Mouse (Mus musculus) olfactory bulb, adult 2 months (tissue): ENCODE measurements at regions not wholly inside any gene's neighbourhood (a gene's known extent, or its start where the extent isn't known, plus 50 kb on each side); places are given as distances from the start of the nearest gene placed in this dataset.

ENCODE experiments used
- H3K27ac ChIP-seq: fragments of 200-500 bp; 2 replicates; pipeline ENCODE4 v1.5.1; 2012; ENCODE audit warnings: low read depth, low read length; ENCODE audit not compliant: insufficient read depth
- H3K4me1 ChIP-seq: fragments of 200-500 bp; 2 replicates; pipeline ENCODE4 v1.6.1; 2012; ENCODE audit warnings: low read length; ENCODE audit not compliant: control insufficient read depth, insufficient read depth
- H3K4me3 ChIP-seq: fragments of 200-500 bp; 2 replicates; pipeline ENCODE4 v1.5.1; 2012; ENCODE audit warnings: mild to moderate bottlenecking, low read depth, low read length, moderate library complexity; ENCODE audit not compliant: insufficient read depth
- CTCF ChIP-seq: fragments of 200-500 bp; IDR thresholded peaks from 2 replicates; pipeline ENCODE4 v1.5.1; 2012; ENCODE audit warnings: low read depth, mild to moderate bottlenecking, low read length, moderate library complexity; ENCODE audit not compliant: insufficient read depth
- POLR2A ChIP-seq: fragments of 200-500 bp; IDR thresholded peaks from 2 replicates; pipeline ENCODE4 v1.6.1; 2012; ENCODE audit warnings: mild to moderate bottlenecking, low read depth, low read length, moderate library complexity; ENCODE audit not compliant: insufficient read depth
- WGBS: fragments of 180-500 bp; shearing (Covaris S2); methylation state at CpG from one replicate; pipeline ENCODE4 v1.1.7; 2018; 5-methylcytosine and 5-hydroxymethylcytosine counted together

DNA sequence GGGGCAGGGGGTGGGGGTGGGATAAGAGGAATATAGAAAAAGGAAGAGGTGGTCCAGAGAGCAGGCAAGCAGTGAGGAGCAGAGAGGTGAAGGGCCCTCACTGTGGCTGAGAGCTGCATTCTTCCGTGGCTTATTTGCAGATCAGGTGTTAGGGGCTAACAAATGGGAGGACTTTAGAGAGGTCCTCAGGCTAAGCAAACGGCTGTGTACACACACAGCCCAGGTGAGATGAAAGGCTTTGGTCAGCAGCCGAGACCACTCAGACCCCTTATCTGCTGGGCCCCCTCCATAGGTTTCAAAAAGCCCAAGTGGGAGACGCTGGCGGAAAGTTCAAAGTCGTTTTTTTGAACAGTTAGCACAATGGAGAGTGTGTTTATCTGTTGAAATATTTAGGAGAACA, 252.9 kb upstream of the Irx5 start:
- TF ChIP-seq CTCF: no peak
- TF ChIP-seq POLR2A: no peak
- H3K27ac ChIP-seq: no peak overlapping the region
- 83% methylated on average over 6 of the region's 6 CpGs for WGBS
- H3K4me3 ChIP-seq: no peak overlapping the region
- no peaks in the 10 kb centered on the region for H3K4me1 ChIP-seq

GRCm38 (mm10) chr8:92102521-92102920, 254.9 kb upstream of the Irx5 start:
- 84% methylated on average over 4 of the region's 4 CpGs for WGBS
- TF ChIP-seq POLR2A (no peak), CTCF (no peak)
- Histone ChIP-seq H3K4me3 (no peak overlapping the region), H3K4me1 (no peaks in the 10 kb centered on the region), H3K27ac (no peak overlapping the region)

- H3K27ac ChIP-seq: no peak overlapping the region
- TF ChIP-seq POLR2A: no peak
- no peak for TF ChIP-seq CTCF
- 66% methylated on average over 12 of the region's 12 CpGs for WGBS
- no peak overlapping the region for H3K4me3 ChIP-seq
- H3K4me1 ChIP-seq: no peaks in the 10 kb centered on the region
Measured at GRCm38 (mm10) chr8:92095276-92095675, 262.1 kb upstream of the Irx5 start.

GRCm38 (mm10) chr8:92084124-92084523, 273.3 kb upstream of the Irx5 start:
- TF ChIP-seq POLR2A (no peak), CTCF (no peak)
- Histone ChIP-seq H3K27ac (no peak overlapping the region), H3K4me3 (no peak overlapping the region), H3K4me1 (peaks cover 5% of the 10 kb centered on the region; the same call in 1 of the 2 replicates)
- WGBS: 85% methylated on average over 2 of the region's 2 CpGs

DNA sequence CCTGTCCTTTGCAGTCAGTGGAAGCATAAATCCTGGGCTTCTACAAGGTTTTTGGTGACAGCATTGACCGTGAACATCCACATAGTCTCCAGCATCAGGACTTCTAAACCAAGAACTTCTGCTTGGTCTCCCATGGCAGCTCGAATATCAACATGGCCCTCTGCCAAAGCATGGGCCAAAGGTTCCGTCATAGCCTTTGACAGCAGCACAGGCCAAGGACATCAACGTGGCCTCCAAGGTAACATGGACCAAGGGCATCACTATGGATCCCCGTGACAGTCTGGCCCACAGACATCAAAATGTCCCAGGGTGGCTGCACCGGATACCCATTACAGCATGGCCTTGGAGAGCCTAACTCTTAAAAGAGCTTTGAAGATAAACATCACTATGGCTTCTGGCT, 275.5 kb upstream of the Irx5 start:
- Histone ChIP-seq H3K4me3 (no peak overlapping the region), H3K27ac (no peak overlapping the region), H3K4me1 (peaks cover 5% of the 10 kb centered on the region; the same call in 1 of the 2 replicates)
- 85% methylated on average over 6 of the region's 6 CpGs for WGBS
- TF ChIP-seq POLR2A: no peak
- TF ChIP-seq CTCF: no peak

GRCm38 (mm10) chr8:92080852-92081251, 276.6 kb upstream of the Irx5 start:
- WGBS: 32% methylated on average over 8 of the region's 8 CpGs
- no peak for TF ChIP-seq CTCF
- TF ChIP-seq POLR2A: no peak
- H3K4me1 ChIP-seq: peaks cover 5% of the 10 kb centered on the region; the same call in 1 of the 2 replicates
- H3K27ac ChIP-seq: no peak overlapping the region
- no peak overlapping the region for H3K4me3 ChIP-seq

DNA sequence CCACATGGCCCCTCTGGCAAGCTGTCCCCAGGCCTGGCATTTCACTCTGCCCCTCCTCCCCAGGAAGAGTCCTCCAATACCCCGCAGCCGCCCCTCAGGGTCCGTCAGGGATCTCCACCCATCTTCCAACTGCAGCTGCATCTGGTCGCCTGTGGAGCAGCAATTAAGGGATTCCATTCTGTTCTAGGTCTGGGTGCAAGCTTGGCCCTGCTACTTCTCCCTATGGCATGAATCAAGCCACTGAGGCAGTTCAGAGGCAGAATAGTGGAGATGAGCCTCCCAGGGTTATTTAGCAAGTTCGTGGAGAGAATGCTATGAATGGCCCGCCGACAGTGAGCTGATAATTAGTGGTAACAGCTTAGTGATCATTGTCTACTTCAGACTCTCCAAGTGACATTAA, 275.7 kb upstream of the Irx3 start:
- Histone ChIP-seq H3K4me3 (no peak overlapping the region), H3K4me1 (peaks cover 5% of the 10 kb centered on the region; the same call in 1 of the 2 replicates), H3K27ac (no peak overlapping the region)
- 30% methylated on average over 7 of the region's 7 CpGs for WGBS
- TF ChIP-seq POLR2A (no peak), CTCF (no peak)

GRCm38 (mm10) chr8:92072254-92072615, 270.4 kb upstream of the Irx3 start:
- H3K4me1 ChIP-seq: no peaks in the 10 kb centered on the region
- WGBS: 32% methylated on average over 6 of the region's 6 CpGs
- TF ChIP-seq POLR2A (no peak), CTCF (no peak)
- H3K4me3 ChIP-seq: no peak overlapping the region
- no peak overlapping the region for H3K27ac ChIP-seq

DNA sequence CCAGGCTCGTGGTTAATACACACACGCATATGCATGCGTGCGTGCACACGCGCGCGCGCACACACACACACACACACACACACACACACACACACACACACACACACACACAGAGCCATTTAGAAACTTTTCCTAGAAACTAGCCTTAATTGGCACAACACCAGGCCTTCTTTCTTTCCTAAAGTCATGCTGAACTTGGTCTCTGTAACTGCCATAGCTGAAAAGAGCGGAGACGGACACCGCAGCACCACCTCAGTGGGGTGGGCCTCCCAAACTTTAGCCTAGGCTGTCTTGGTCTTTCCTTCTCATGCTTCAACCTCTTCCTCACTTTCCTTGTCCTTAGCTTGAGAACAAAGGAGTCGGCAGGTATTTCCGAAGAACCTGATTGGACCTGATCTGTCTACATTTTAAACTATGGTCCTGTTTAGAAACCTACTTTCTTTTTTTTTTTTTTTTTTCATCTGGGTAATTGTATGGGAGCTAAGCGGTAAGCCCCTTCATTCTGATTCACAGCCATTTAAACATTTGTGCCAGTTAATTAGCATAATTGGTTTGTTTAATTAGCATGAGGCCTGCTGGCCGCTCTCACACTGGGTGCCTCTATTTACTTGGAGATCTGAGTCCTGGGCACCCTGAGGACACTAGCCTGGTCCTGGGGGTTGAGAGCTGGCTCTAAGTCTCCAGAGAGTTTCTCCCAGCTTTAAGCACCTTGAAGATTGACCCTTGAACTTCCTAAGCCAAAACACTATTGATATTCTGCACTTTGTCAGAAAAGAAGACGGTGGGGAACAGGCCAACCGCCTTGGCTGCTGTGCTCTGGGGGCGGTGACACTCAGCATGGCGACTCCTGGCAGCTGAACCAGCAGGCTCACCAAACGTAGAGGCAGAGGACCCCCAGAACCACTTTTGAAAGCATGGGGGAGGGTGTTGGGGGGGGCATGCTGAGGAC, 269.7 kb upstream of the Irx3 start:
- H3K4me1 ChIP-seq: no peaks in the 10 kb centered on the region
- H3K27ac ChIP-seq: no peak overlapping the region
- TF ChIP-seq CTCF (no peak), POLR2A (no peak)
- no peak overlapping the region for H3K4me3 ChIP-seq
- WGBS: 61% methylated on average over 21 of the region's 21 CpGs

- H3K4me1 ChIP-seq: no peaks in the 10 kb centered on the region
- TF ChIP-seq POLR2A (no peak), CTCF (no peak)
- H3K4me3 ChIP-seq: no peak overlapping the region
- H3K27ac ChIP-seq: no peak overlapping the region
- 61% methylated on average over 8 of the region's 8 CpGs for WGBS
Measured at GRCm38 (mm10) chr8:92070704-92071103, 268.8 kb upstream of the Irx3 start.
